Mouse (Mus musculus): ENCODE data around the gene Aif1l.
A peak's percentile ranks its signal among the peaks of the same experiment; 100 is the strongest.
"Not testable (repeated sequence)": the region's sequence is repeated elsewhere in the genome, so short reads cannot be mapped to it uniquely, and the experiment has no call there.

The Aif1l gene

GRCm38 (mm10) chr2:31950058-31950871 is at the start of gene Aif1l:
Gene Aif1l, plus strand, starts transcription at chr2:31950139.
- DNase-seq (ENCODE audit: low spot score in 2 of 2), result peak; percentile 35 to 39

GRCm38 (mm10) chr2:31900932-31901331 is 49.0 kb upstream of the Aif1l start:
- no peak for DNase-seq (ENCODE audit: low spot score in 2 of 2)

- DNase-seq (ENCODE audit: low spot score in 2 of 2), result no peak
These were observed 48.1 kb upstream of the Aif1l start for GRCm38 (mm10) chr2:31901659-31902362.

GRCm38 (mm10) chr2:31904089-31904488 is 45.9 kb upstream of the Aif1l start:
- DNase-seq (ENCODE audit: low spot score in 2 of 2), result no peak

GRCm38 (mm10) chr2:31904622-31905021 is 45.3 kb upstream of the Aif1l start:
- DNase-seq (ENCODE audit: low spot score in 2 of 2), result no peak

GRCm38 (mm10) chr2:31905682-31906081 is 44.3 kb upstream of the Aif1l start:
- DNase-seq (ENCODE audit: low spot score in 2 of 2), result no peak

- DNase-seq (ENCODE audit: low spot score in 2 of 2), result no peak
These were observed 43.5 kb upstream of the Aif1l start for GRCm38 (mm10) chr2:31906407-31906806.

GRCm38 (mm10) chr2:31912575-31912974 is 37.4 kb upstream of the Aif1l start:
- DNase-seq (ENCODE audit: low spot score in 2 of 2), result no peak

GRCm38 (mm10) chr2:31914213-31914612 is 35.7 kb upstream of the Aif1l start:
- DNase-seq (ENCODE audit: low spot score in 2 of 2), result not testable (repeated sequence)

- DNase-seq (ENCODE audit: low spot score in 2 of 2), result peak; percentile 27 to 65
These were observed 34.8 kb upstream of the Aif1l start for GRCm38 (mm10) chr2:31915112-31915511.

- peak; percentile 19 to 22 for DNase-seq (ENCODE audit: low spot score in 2 of 2)
These were observed 32.3 kb upstream of the Aif1l start for GRCm38 (mm10) chr2:31917636-31918035.

GRCm38 (mm10) chr2:31923645-31924044 is 26.3 kb upstream of the Aif1l start:
- no peak for DNase-seq (ENCODE audit: low spot score in 2 of 2)

- no peak for DNase-seq (ENCODE audit: low spot score in 2 of 2)
These were observed 25.1 kb upstream of the Aif1l start for GRCm38 (mm10) chr2:31924811-31925210.

GRCm38 (mm10) chr2:31925936-31926335 is 24.0 kb upstream of the Aif1l start:
- DNase-seq (ENCODE audit: low spot score in 2 of 2), result no peak

GRCm38 (mm10) chr2:31929664-31930063 is 20.3 kb upstream of the Aif1l start:
- no peak for DNase-seq (ENCODE audit: low spot score in 2 of 2)

- DNase-seq (ENCODE audit: low spot score in 2 of 2), result no peak
These were observed 15.4 kb upstream of the Aif1l start for GRCm38 (mm10) chr2:31934551-31934950.

GRCm38 (mm10) chr2:31935054-31935453 is 14.9 kb upstream of the Aif1l start:
- DNase-seq (ENCODE audit: low spot score in 2 of 2), result no peak

- no peak for DNase-seq (ENCODE audit: low spot score in 2 of 2)
These were observed 11.6 kb upstream of the Aif1l start for GRCm38 (mm10) chr2:31938298-31938697.

GRCm38 (mm10) chr2:31943011-31943410 is 6.9 kb upstream of the Aif1l start:
- no peak for DNase-seq (ENCODE audit: low spot score in 2 of 2)

- DNase-seq (ENCODE audit: low spot score in 2 of 2), result no peak
These were observed 4.4 kb upstream of the Aif1l start for GRCm38 (mm10) chr2:31945580-31945979.

- DNase-seq (ENCODE audit: low spot score in 2 of 2), result peak in 1 of 2 experiments; percentile 52
These were observed 1.5 kb upstream of the Aif1l start for GRCm38 (mm10) chr2:31948392-31948791.

- DNase-seq (ENCODE audit: low spot score in 2 of 2), result no peak
These were observed 1.1 kb upstream of the Aif1l start for GRCm38 (mm10) chr2:31948801-31949200.

GRCm38 (mm10) chr2:31950966-31951365 is 1.0 kb downstream of the Aif1l start:
- DNase-seq (ENCODE audit: low spot score in 2 of 2), result no peak

Data from urinary bladder, adult 18-20 months (tissue).